Mouse (Mus musculus) neural tube, embryonic 12.5 days (tissue): ENCODE data around the gene Cttnbp2nl. TPM values are rescaled to one million over a fixed set of nuclear protein-coding genes. Genes with fewer than 3 reads are reported as not detected.

ENCODE experiments used
- ATAC-seq: fragments of 200-750 bp; cut with Nextera tagmentation; 2 replicates; pipeline ENCODE4 v1.8.0; 2017; ENCODE audit warnings: low read depth, mild to moderate bottlenecking, moderate TSS enrichment, moderate library complexity; ENCODE audit not compliant: low FRiP score
- H3K27ac ChIP-seq: fragments of 300-500 bp; sonication (generic); 2 replicates; pipeline ENCODE4 v1.5.1; 2016
- H3K27me3 ChIP-seq: fragments of 300-500 bp; sonication (generic); replicated peaks from 2 replicates; pipeline ENCODE4 v1.6.1; 2016; ENCODE audit warnings: mild to moderate bottlenecking
- H3K36me3 ChIP-seq: fragments of 300-500 bp; sonication (generic); 2 replicates; pipeline ENCODE4 v1.6.1; 2016; ENCODE audit warnings: mild to moderate bottlenecking
- H3K4me1 ChIP-seq: fragments of 300-500 bp; sonication (generic); 2 replicates; pipeline ENCODE4 v1.6.1; 2016
- H3K4me2 ChIP-seq: fragments of 300-500 bp; sonication (generic); replicated peaks from 2 replicates; pipeline ENCODE4 v1.6.1; 2016; ENCODE audit warnings: mild to moderate bottlenecking
- H3K4me3 ChIP-seq: fragments of 300-500 bp; sonication (generic); 2 replicates; pipeline ENCODE4 v1.5.1; 2016
- H3K9ac ChIP-seq: fragments of 300-500 bp; sonication (generic); 2 replicates; pipeline ENCODE4 v1.6.1; 2016; ENCODE audit warnings: mild to moderate bottlenecking
- H3K9me3 ChIP-seq: fragments of 300-500 bp; sonication (generic); 2 replicates; pipeline ENCODE4 v1.6.1; 2016; ENCODE audit warnings: mild to moderate bottlenecking
- WGBS: fragments of 180-500 bp; shearing (Covaris S2); methylation state at CpG from one replicate; pipeline ENCODE4 v1.1.7; 2016; 5-methylcytosine and 5-hydroxymethylcytosine counted together
- polyA plus RNA-seq: library from polyadenylated mRNA; unstranded; fragments of >200 nt; fragmentation: Nextera tagmentation; extraction: Ambion mirVana; gene quantifications from 2 replicates; pipeline ENCODE4 v1.2.1, GENCODE M21; 2016

The Cttnbp2nl gene
- polyA plus RNA-seq, 1 experiment from 2014 or later, result 61.5 TPM

GRCm38 (mm10) chr3:105023371-105024005 lies 29.5 kb downstream of the Cttnbp2nl start:
- H3K36me3 ChIP-seq, result peaks cover 15% of the 10 kb centered on the region; the same call in 1 of the 2 replicates
- no peaks in the 10 kb centered on the region for H3K27me3 ChIP-seq
- no peak overlapping the region for H3K4me3 ChIP-seq
- no peak overlapping the region for H3K9ac ChIP-seq
- H3K4me2 ChIP-seq, result no peak overlapping the region
- H3K9me3 ChIP-seq, result no peaks in the 10 kb centered on the region
- no peak overlapping the region for H3K27ac ChIP-seq
- no peak for ATAC-seq
- WGBS, result 88% methylated on average over 10 of the region's 10 CpGs
- no peaks in the 10 kb centered on the region for H3K4me1 ChIP-seq

- no peaks in the 10 kb centered on the region for H3K4me1 ChIP-seq
- 63% methylated on average over 12 of the region's 12 CpGs for WGBS
- H3K4me2 ChIP-seq, result no peak overlapping the region
- no peak overlapping the region for H3K27ac ChIP-seq
- no peak overlapping the region for H3K9ac ChIP-seq
- no peaks in the 10 kb centered on the region for H3K9me3 ChIP-seq
- H3K36me3 ChIP-seq, result peaks cover 13% of the 10 kb centered on the region; the same call in 1 of the 2 replicates
- ATAC-seq, result no peak
- no peak overlapping the region for H3K4me3 ChIP-seq
- H3K27me3 ChIP-seq, result no peaks in the 10 kb centered on the region
Observed at GRCm38 (mm10) chr3:105019826-105020692, 32.9 kb downstream of the Cttnbp2nl start.

- 92% methylated on average over 6 of the region's 6 CpGs for WGBS
- no peak overlapping the region for H3K9ac ChIP-seq
- H3K4me3 ChIP-seq, result no peak overlapping the region
- no peaks in the 10 kb centered on the region for H3K4me1 ChIP-seq
- H3K9me3 ChIP-seq, result no peaks in the 10 kb centered on the region
- no peak overlapping the region for H3K27ac ChIP-seq
- no peaks in the 10 kb centered on the region for H3K27me3 ChIP-seq
- ATAC-seq, result no peak
- peaks cover 13% of the 10 kb centered on the region; the same call in 1 of the 2 replicates for H3K36me3 ChIP-seq
- H3K4me2 ChIP-seq, result no peak overlapping the region
Observed at GRCm38 (mm10) chr3:105018783-105019105, 34.2 kb downstream of the Cttnbp2nl start.

DNA sequence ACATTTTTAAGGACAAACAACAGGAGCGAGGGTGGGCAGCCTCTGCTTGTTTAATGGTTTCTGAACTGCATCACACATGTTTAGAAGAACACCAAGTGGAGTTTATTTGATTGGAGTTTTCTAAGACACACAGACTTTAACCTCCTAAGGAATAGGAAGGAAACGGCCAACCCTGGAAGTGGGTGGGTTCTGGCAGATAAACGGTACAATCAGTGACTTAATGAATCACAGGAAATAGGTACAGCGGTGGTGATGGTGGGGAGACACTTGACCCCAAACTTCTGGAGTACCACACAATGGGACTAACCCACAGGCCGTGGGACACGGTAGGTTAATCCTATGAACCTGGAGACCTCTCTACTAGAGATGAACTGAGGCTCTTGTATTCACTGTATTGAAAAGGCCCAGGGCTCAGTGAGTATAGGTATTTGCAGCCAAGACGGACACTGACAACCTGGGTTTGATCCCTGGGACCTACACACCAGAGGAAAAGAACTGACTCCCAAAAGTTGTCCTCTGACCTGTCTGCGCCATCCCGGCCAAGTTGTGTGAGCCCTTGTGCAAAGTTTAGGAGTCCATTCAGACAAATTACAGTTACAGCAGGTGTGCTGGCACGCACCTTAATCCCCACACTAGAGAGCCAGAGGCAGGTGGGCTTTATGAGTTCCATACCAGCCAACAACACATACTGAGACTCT lies 34.7 kb downstream of the Cttnbp2nl start:
- Histone ChIP-seq H3K36me3 (peaks cover 13% of the 10 kb centered on the region; the same call in 1 of the 2 replicates), H3K27me3 (no peaks in the 10 kb centered on the region), H3K27ac (no peak overlapping the region), H3K9me3 (no peaks in the 10 kb centered on the region), H3K4me3 (no peak overlapping the region), H3K4me1 (no peaks in the 10 kb centered on the region), H3K4me2 (no peak overlapping the region), H3K9ac (no peak overlapping the region)
- no peak for ATAC-seq
- WGBS, result 89% methylated on average over 10 of the region's 10 CpGs

DNA sequence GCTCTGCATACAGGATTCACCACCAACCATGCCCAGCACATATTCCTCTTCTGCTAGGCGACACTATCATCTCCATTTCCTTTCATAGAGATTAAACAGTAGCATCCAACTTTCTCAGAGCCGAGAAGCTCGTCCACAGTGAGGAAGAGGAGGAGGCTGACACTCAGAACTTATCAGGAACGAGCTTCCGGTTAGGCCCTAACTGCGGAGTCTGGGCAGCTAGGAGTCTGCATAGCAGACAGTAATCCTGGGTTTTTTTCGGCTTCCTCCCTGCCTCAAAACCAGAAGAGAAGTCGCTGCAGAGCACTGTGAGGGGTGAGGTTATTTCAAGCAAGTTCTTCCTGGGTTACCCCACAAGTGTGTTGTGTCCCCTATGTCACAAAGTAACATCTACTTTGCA lies 35.6 kb downstream of the Cttnbp2nl start:
- Histone ChIP-seq H3K9me3 (no peaks in the 10 kb centered on the region), H3K4me1 (no peaks in the 10 kb centered on the region), H3K36me3 (peaks cover 13% of the 10 kb centered on the region; the same call in 1 of the 2 replicates), H3K9ac (no peak overlapping the region), H3K4me3 (no peak overlapping the region), H3K4me2 (no peak overlapping the region), H3K27me3 (no peaks in the 10 kb centered on the region), H3K27ac (no peak overlapping the region)
- no peak for ATAC-seq
- WGBS, result 89% methylated on average over 8 of the region's 8 CpGs

GRCm38 (mm10) chr3:105016204-105016603 lies 36.7 kb downstream of the Cttnbp2nl start:
- no peaks in the 10 kb centered on the region for H3K9me3 ChIP-seq
- no peak overlapping the region for H3K27ac ChIP-seq
- no peak overlapping the region for H3K4me2 ChIP-seq
- ATAC-seq, result no peak
- H3K4me3 ChIP-seq, result no peak overlapping the region
- no peak overlapping the region for H3K9ac ChIP-seq
- no peaks in the 10 kb centered on the region for H3K4me1 ChIP-seq
- no peaks in the 10 kb centered on the region for H3K27me3 ChIP-seq
- WGBS, result 84% methylated on average over 7 of the region's 7 CpGs
- peaks cover 13% of the 10 kb centered on the region for H3K36me3 ChIP-seq

GRCm38 (mm10) chr3:105014908-105015307 lies 38.0 kb downstream of the Cttnbp2nl start:
- no peaks in the 10 kb centered on the region for H3K4me1 ChIP-seq
- H3K27ac ChIP-seq, result no peak overlapping the region
- H3K4me3 ChIP-seq, result no peak overlapping the region
- H3K4me2 ChIP-seq, result no peak overlapping the region
- H3K9me3 ChIP-seq, result no peaks in the 10 kb centered on the region
- no peak overlapping the region for H3K9ac ChIP-seq
- H3K36me3 ChIP-seq, result peaks cover 26% of the 10 kb centered on the region
- H3K27me3 ChIP-seq, result no peaks in the 10 kb centered on the region
- no peak for ATAC-seq
- 91% methylated on average over 2 of the region's 2 CpGs for WGBS

DNA sequence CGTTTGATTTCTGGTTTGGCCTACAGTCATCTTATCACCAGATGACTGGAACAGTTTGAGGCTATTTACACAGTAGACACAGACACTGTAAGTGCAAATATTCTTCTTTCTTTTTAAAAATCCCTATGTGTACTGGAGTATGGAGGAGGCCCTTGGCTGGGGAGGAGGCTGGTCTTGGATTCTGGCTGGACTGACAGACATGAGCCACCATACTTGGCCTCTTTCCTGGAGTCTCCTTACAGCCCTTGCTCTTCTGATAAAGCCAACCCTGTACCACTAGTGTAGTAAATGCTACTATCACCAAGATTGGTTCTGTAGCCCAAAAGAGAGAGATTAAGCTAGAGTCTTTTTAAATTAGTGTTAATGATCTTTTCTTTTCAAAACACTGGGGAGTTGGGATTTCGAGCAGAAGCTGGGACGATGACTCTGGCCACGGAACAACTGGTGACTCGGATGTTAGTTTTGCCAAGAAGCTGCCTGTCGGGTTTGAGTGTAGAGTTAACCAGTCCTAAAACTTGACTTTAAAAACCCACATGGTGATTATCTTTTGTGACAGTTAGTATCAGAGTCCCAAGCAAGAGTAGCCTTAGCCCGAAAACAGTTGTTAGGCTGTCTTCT lies 40.1 kb downstream of the Cttnbp2nl start:
- H3K4me3 ChIP-seq, result no peak overlapping the region
- no peak for ATAC-seq
- H3K9ac ChIP-seq, result no peak overlapping the region
- H3K27me3 ChIP-seq, result no peaks in the 10 kb centered on the region
- 94% methylated on average over 7 of the region's 7 CpGs for WGBS
- H3K9me3 ChIP-seq, result no peaks in the 10 kb centered on the region
- peaks cover 39% of the 10 kb centered on the region for H3K36me3 ChIP-seq
- no peak overlapping the region for H3K4me2 ChIP-seq
- no peak overlapping the region for H3K27ac ChIP-seq
- no peaks in the 10 kb centered on the region for H3K4me1 ChIP-seq

DNA sequence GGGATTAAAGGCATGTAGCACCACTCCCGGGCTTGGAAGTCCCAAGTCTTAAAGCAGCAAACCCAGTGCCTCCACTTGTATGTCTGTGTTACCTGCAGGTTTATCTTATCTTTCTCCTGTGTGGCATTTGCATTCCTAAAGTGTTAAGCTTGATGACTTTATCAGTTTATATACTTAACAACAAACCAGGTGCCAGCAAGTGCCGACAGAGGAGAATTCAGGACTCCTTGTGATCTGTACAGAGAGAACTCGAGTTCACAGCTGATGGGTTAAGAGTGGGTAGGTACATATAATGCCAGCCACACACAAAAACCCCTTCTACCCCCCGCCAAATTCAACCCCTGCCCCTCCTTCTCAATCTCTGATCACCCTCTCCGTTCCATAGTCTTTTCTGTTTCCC lies 41.1 kb downstream of the Cttnbp2nl start:
- peaks cover 47% of the 10 kb centered on the region for H3K36me3 ChIP-seq
- H3K27me3 ChIP-seq, result no peaks in the 10 kb centered on the region
- H3K4me2 ChIP-seq, result no peak overlapping the region
- no peak for ATAC-seq
- H3K9me3 ChIP-seq, result no peaks in the 10 kb centered on the region
- WGBS, result 90% methylated on average over 5 of the region's 5 CpGs
- H3K4me3 ChIP-seq, result no peak overlapping the region
- no peak overlapping the region for H3K27ac ChIP-seq
- H3K9ac ChIP-seq, result no peak overlapping the region
- H3K4me1 ChIP-seq, result no peaks in the 10 kb centered on the region

GRCm38 (mm10) chr3:105010681-105011339 lies 42.1 kb downstream of the Cttnbp2nl start:
- no peaks in the 10 kb centered on the region for H3K4me1 ChIP-seq
- no peak overlapping the region for H3K27ac ChIP-seq
- no peak overlapping the region for H3K9ac ChIP-seq
- no peak overlapping the region for H3K4me2 ChIP-seq
- WGBS, result 93% methylated on average over 11 of the region's 11 CpGs
- peaks cover 52% of the 10 kb centered on the region for H3K36me3 ChIP-seq
- ATAC-seq, result no peak
- no peaks in the 10 kb centered on the region for H3K27me3 ChIP-seq
- no peaks in the 10 kb centered on the region for H3K9me3 ChIP-seq
- H3K4me3 ChIP-seq, result no peak overlapping the region

GRCm38 (mm10) chr3:105008070-105008469 lies 44.9 kb downstream of the Cttnbp2nl start:
- H3K27me3 ChIP-seq, result no peaks in the 10 kb centered on the region
- WGBS, result 92% methylated on average over 9 of the region's 9 CpGs
- H3K4me1 ChIP-seq, result no peaks in the 10 kb centered on the region
- no peak for ATAC-seq
- H3K36me3 ChIP-seq, result peaks cover 79% of the 10 kb centered on the region
- H3K9me3 ChIP-seq, result no peaks in the 10 kb centered on the region
- H3K9ac ChIP-seq, result no peak overlapping the region
- H3K27ac ChIP-seq, result no peak overlapping the region
- H3K4me3 ChIP-seq, result no peak overlapping the region
- no peak overlapping the region for H3K4me2 ChIP-seq
